Mouse (Mus musculus): Measurements from ENCODE around the gene Hsh2d. TPM values are rescaled to one million over a fixed set of nuclear protein-coding genes. Genes with fewer than 3 reads are reported as not detected.

Hsh2d gene
- total RNA-seq, 2 experiments from 2014 or later: not detected

GRCm38 (mm10) chr8:72187793-72188331, 1.6 kb upstream of the Hsh2d start:
- no peak for DNase-seq (ENCODE audit: low spot score in 2 of 2)

- DNase-seq (ENCODE audit: low spot score in 2 of 2): no peak
These were observed 739 bp downstream of the Hsh2d start for GRCm38 (mm10) chr8:72190215-72190539.

GRCm38 (mm10) chr8:72192065-72192464, 2.6 kb downstream of the Hsh2d start:
- DNase-seq (ENCODE audit: low spot score in 2 of 2): no peak

DNA sequence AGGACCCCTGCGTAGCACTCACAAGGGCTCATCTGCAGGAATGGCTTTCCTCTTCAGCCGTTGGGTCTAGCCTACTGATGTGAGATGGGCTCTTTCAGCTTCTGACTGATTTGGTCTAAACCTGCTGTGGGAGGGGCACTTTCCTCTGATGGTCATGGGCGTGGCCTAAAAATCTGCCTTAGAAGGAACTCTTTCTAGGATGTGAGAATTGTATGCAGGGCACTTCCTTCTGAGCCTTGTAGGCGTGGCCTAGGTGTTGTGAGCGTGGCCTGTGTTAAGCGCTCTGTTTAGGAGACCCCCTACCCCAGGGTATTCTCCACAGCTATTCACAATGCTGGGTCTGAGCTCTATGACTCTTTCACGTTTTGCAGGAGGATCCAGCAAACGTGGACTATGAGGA, 8.6 kb downstream of the Hsh2d start:
- no peak for DNase-seq (ENCODE audit: low spot score in 2 of 2)

DNA sequence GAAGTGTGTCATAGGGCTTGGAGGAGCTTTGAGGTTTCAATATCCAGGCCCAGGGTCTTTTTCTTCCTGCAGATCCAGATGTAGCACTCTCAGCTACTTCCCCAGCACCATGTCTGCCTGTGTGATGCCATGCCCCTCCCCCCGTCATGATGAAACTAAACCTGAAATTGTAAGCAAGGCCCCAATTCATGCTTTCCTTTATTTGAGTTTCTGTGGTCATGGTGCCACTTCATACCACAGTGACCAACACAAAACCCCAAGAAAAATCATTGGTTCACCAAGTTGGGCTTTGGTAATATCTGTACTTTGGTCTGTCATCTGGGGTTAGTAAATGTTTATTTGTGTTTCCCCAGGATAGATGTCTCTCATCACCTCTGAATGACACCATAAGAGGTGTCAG, 19.1 kb downstream of the Hsh2d start:
- DNase-seq (ENCODE audit: low spot score in 2 of 2): no peak

GRCm38 (mm10) chr8:72210222-72210621, 20.8 kb downstream of the Hsh2d start:
- DNase-seq (ENCODE audit: low spot score in 2 of 2): no peak

- no peak for DNase-seq (ENCODE audit: low spot score in 2 of 2)
These were observed 21.3 kb downstream of the Hsh2d start for GRCm38 (mm10) chr8:72210710-72211109.

DNA sequence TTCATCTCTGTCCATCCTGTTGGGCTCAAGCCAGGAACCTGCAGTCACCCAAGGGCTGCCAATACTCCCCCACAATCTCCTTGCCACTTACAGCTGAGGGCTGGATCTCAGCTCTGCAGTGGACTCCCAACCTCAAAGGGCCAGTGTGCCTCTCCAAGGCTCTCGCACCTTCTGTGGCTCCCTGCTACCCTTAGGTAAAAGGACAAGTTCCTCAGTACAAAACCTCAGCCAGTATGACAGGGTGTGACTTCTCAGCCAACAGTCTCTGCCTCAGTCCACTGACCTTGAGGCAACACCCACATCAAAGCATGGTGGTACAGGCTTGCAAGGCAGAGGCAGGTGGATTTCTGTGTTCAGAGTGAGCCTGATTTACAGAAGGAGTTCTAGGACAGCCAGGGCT, 22.4 kb downstream of the Hsh2d start:
- no peak for DNase-seq (ENCODE audit: low spot score in 2 of 2)

DNA sequence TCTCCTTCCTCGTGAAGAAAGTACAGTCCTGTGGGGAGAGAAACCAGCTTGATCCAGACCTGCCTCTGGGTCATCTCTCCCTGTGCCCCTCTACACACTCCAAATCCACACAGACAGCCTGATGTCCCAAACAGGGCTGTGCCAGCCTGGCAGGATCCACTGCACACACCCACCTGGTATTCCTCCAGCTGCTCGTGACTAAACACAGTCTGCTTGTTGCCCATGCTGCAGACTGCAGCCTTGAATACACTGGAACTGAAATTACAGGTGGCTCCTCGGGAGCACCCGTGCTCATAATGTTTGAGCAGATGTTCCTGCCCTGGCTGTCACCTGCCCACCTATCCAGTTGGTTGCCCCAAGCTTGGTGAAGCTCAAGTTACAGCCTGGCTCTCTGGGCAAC, 23.3 kb downstream of the Hsh2d start, which contains the start of gene Cib3:
Gene Cib3, minus strand, starts transcription at position 87 of the 400 bp plus-strand sequence.
- no peak for DNase-seq (ENCODE audit: low spot score in 2 of 2)

DNA sequence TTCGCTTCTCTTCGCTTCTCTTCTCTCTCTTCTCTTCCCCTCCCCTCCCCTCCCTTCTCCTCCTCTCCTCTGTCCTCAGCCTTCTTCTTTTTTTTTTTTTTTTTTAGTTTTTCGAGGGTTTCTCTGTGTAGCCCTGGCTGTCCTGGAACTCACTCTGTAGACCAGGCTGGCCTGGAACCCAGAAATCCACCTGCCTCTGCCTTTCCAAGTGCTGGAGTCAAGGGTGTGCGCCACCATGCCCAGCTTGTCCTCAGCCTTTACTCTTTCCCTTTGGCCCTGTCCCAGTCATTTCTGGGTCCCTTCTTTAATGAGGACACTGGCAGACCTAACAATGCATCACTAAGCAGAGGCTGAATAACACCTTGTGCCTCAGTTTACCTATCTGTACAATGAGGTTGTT, 24.1 kb downstream of the Hsh2d start, which contains the start of gene Gm11034:
Gene Gm11034, minus strand, starts transcription at position 101 of the 400 bp plus-strand sequence.
- DNase-seq (ENCODE audit: low spot score in 2 of 2): no peak

DNA sequence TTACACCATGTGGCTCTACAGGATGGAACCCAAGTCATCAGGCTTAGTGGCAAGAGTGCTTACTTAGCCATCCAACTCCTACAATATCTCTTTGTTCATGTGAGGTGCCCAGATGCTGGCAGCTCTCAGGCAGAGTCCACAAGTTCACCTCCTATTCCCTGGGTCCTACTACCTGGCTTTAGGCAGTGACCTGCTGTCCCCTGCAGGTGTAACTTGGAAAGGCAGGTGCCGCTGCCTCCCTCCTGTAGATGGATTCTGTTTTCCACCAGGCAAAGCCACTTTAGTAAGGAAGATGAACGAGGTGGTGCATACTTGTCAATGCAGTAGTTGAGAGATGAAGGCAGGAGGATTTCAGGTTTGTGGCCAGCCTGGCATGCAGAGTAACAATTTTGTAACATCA, 25.6 kb downstream of the Hsh2d start:
- DNase-seq (ENCODE audit: low spot score in 2 of 2): no peak

DNA sequence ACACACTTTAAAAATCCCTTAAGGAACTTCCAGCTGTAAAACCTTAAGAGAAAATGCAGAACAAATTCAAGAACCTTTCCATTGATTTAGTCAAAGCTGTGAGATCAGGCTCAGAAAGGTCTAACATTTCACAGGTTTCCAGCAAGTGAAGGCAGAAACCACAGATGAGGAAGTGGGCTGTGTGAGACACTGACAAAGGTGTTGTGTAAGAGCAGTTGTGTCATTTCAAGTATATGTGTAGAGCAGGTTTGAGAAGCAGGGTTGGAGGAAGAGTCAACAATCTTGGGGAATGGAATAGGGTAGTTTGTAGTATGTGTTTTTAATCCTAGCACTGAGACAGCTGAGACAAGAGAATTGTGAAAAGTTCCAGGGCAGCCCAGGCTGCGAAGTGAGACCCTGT, 26.4 kb downstream of the Hsh2d start:
- no peak for DNase-seq (ENCODE audit: low spot score in 2 of 2)

GRCm38 (mm10) chr8:72218781-72219540, 29.5 kb downstream of the Hsh2d start:
- no peak for DNase-seq (ENCODE audit: low spot score in 2 of 2)

DNA sequence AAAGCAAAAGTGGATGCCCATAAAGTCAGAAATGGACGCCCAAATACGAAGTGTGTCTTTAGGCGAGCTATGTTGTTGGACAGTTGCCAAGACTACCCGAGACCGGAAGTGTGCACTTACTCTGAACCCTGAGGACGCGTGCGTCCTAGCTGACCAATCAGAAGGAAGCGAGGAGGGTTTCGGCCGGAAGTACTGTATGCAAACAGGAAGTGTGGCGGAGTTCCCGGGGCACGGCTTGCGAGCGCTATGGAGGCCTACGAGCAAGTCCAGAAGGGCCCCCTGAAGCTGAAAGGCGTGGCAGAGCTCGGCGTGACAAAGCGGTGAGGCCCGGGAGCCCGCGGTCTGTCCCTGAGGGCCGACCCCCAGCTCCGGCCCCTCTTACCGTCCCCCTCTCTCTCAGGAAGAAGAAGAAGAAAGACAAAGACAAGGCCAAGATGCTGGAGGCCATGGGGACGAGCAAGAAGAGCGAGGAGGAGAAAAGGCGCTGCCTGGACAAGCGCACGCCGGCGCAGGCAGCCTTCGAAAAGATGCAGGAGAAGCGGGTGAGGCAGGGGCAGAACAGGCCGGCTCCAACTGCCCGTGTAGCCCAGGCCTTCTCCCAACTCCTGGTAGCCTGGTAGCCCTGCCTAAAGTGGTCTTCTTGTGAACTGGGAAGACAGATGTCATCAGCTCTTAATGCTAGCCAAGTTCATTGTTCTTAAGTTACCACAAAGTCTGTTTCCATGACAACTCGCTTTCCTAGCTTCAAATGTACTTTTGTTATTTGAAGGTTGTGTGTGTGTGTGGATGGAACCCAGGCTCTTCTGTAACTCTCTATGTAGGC, 30.3 kb downstream of the Hsh2d start, which contains the start of gene Fam32a:
Gene Fam32a, plus strand, starts transcription at position 190 of the 823 bp plus-strand sequence.
- DNase-seq (ENCODE audit: low spot score in 2 of 2): peak; percentile 44 to 73

GRCm38 (mm10) chr8:72220758-72221157, 31.3 kb downstream of the Hsh2d start:
- no peak for DNase-seq (ENCODE audit: low spot score in 2 of 2)

DNA sequence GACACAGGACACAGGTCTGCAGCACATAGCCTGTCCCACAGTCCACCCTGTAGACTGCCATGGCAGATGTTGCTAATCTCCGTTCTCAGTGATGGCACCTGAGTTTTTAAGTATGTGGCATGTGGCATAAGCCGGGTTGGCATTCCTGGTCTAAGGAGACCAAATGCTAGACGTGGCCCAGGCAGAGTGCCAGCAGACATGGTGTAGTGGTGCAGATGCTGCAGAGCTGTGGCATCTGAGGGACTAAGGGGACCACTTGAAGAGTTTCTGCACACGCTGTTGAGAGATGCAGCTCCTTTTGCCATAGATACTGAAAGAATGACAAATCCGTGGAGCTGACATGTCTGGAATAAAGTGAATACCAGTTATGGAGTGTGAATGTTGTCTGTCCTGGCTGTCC, 33.2 kb downstream of the Hsh2d start:
- DNase-seq (ENCODE audit: low spot score in 2 of 2): no peak

- DNase-seq (ENCODE audit: low spot score in 2 of 2): peak; percentile 75 to 94
These were observed 50.3 kb downstream of the Hsh2d start, which contains the start of gene Ap1m1 for GRCm38 (mm10) chr8:72239499-72240402. TSS of gene Ap1m1 (plus strand) at chr8:72240018.

- DNase-seq (ENCODE audit: low spot score in 2 of 2): no peak
These were observed 50.9 kb downstream of the Hsh2d start for GRCm38 (mm10) chr8:72240403-72240763.

DNA sequence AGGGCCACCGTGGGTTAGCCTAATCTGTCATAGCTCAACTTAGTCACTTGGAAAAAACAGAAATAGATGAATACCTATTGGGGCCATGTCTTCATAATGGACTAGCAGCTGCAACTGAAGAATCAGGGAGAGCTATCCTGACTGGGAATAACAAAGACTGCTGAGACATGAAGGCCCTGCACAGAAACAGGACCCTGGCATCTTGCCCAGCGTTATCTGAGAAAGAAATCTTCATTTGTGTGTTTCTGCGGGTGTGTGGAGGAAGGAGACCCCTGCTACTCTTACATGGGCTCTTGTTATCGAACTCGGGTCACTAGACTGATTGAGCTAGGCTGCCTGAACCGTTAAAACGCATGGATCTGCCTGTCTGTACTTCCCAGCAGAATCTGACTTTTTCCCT, 51.5 kb downstream of the Hsh2d start:
- DNase-seq (ENCODE audit: low spot score in 2 of 2): no peak

- DNase-seq (ENCODE audit: low spot score in 2 of 2): no peak
These were observed 52.8 kb downstream of the Hsh2d start for GRCm38 (mm10) chr8:72242226-72242625.

DNA sequence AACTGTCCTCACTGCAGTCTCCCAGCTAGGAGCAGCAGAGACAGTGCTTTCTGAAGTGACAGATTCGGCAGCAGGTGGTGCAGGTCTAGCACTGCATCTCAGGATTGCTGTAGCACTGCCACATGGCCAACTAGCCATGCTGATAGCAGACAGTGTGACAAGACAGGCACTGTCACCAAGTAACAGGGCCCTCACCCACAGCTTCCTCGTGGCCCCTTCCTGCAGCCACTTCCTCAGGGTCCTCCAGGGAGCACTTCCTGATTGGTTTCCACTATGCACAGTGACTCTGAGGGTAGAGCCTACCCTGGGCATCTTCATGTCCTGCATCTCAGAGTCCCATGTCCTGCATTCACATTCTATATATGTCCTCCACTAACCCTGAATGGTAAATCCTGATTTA, 55.2 kb downstream of the Hsh2d start:
- DNase-seq (ENCODE audit: low spot score in 2 of 2): no peak

Data from adrenal gland, postnatal 4 days (tissue).